Mouse (Mus musculus): Measurements from ENCODE around the gene Lrrc59. TPM values are rescaled to one million over a fixed set of nuclear protein-coding genes. Genes with fewer than 3 reads are reported as not detected.
A peak's percentile ranks its signal among the peaks of the same experiment; 100 is the strongest.
"Not testable (repeated sequence)": the region's sequence is repeated elsewhere in the genome, so short reads cannot be mapped to it uniquely, and the experiment has no call there.

Gene Lrrc59
- polyA plus RNA-seq, 1 experiment from 2014 or later: 222 TPM

DNA sequence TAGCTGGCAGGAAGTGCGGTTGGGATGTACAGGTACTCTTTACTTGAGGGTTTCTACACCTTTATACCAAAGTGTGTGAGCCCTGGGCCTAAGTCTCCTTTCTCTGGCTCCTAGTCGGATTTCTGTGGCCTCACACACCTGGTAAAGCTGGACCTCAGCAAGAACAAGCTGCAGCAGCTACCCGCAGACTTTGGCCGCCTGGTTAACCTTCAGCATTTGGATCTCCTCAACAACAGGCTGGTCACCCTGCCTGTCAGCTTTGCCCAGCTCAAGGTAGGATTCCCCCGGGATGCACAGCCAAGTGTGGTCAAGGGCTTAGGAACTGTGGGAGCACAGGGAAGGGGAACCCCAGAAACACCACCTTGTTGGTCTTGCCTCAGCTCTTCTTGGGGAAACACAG, 4.9 kb downstream of the Lrrc59 start:
- H3K4me2 ChIP-seq (replicated peaks): no peak overlapping the region
- H3K4me3 ChIP-seq: no peak overlapping the region
- no peak for ATAC-seq (ENCODE audit: insufficient number of reproducible peaks, insufficient read depth, low FRiP score, low TSS enrichment)
- peaks cover 75% of the 10 kb centered on the region for H3K36me3 ChIP-seq
- WGBS: 83% methylated on average over 5 of the region's 5 CpGs
- no peak overlapping the region for H3K27ac ChIP-seq
- H3K9ac ChIP-seq: no peak overlapping the region
- no peaks in the 10 kb centered on the region for H3K9me3 ChIP-seq
- peaks cover 8% of the 10 kb centered on the region for H3K4me1 ChIP-seq
- no peaks in the 10 kb centered on the region for H3K27me3 ChIP-seq

DNA sequence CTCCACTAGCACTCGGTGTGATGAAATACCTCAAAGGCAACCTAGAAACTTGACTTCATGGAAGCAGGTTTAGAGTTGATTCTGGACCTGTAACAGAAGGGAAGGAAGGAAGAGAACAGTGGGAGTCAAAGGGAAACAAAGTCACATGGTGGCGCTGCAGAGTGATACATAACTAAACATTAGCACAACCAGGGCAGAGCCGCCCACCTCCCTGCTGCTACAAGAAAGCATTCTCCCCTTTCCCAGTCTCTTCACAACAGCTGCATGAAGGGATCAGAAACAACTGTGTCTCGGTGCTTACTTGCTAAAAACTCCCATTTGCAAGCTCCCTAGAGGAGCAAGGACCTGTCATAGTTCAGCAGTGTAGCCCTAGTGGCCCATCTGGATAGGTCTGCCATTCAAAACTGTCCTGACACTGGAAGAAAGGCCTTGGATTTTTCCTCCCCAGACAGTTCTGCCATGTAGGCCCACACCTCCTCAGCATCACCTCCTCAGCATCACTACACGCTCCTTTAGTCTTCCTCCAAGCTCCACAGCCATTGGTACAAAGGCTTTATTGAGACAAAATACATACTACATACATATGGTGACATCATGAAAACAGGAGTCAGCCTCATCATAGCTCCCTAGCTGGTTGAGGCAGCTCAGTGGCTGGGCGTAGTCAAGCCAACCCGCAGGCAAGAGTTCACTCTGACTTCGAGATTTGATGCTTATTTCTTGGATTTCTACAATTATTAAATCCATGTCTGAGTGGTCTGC, 15.1 kb downstream of the Lrrc59 start:
- no peaks in the 10 kb centered on the region for H3K27me3 ChIP-seq
- H3K36me3 ChIP-seq: peaks cover 89% of the 10 kb centered on the region
- no peak overlapping the region for H3K9ac ChIP-seq
- no peaks in the 10 kb centered on the region for H3K9me3 ChIP-seq
- ATAC-seq (ENCODE audit: insufficient number of reproducible peaks, insufficient read depth, low FRiP score, low TSS enrichment): no peak
- H3K4me1 ChIP-seq: no peaks in the 10 kb centered on the region
- WGBS: 88% methylated on average over 8 of the region's 8 CpGs
- H3K4me3 ChIP-seq: no peak overlapping the region
- no peak overlapping the region for H3K27ac ChIP-seq
- H3K4me2 ChIP-seq (replicated peaks): no peak overlapping the region

DNA sequence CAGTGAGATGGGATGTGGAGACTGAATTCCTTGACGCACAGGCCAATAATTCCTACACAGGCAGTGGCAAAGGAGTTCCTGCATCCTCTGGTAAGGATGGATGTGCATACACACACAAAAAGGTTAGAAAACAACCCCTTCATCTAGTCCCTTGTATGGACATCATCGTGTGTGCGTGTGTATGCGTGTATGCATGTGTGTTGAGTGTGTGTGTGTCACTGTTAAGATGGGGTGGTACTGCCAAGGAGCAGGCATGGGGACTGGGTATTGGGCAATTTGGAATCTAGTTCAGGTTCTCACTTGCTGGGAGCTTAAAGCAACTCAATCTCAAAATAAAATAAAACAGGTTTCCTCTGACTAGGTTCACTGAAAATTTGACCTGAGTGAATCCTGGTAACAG, 16.9 kb downstream of the Lrrc59 start:
- Histone ChIP-seq H3K4me3 (no peak overlapping the region), H3K4me1 (no peaks in the 10 kb centered on the region), H3K9me3 (no peaks in the 10 kb centered on the region), H3K9ac (no peak overlapping the region), H3K27ac (no peak overlapping the region), H3K4me2 (replicated peaks) (no peak overlapping the region), H3K36me3 (peaks cover 86% of the 10 kb centered on the region), H3K27me3 (no peaks in the 10 kb centered on the region)
- 95% methylated on average over 4 of the region's 4 CpGs for WGBS
- no peak for ATAC-seq (ENCODE audit: insufficient number of reproducible peaks, insufficient read depth, low FRiP score, low TSS enrichment)

DNA sequence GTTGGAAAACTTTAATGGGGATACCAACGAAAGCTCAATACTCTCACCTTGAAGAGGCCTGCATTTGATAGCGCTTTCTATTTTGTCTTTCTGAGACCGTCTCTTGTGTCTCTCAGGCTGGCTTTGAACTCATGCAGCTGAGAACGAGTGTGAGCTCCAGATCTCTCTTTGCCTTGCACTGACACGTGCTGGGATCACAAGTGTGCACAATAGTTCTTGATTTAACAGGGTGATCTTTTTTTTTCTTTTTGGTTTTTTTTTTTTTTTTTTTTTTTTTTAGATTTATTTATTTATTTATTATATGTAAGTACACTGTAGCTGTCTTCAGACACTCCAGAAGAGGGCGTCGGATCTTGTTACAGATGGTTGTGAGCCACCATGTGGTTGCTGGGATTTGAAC, 21.7 kb downstream of the Lrrc59 start:
- H3K9me3 ChIP-seq; H3K27ac ChIP-seq; H3K4me1 ChIP-seq; H3K27me3 ChIP-seq; H3K9ac ChIP-seq; H3K4me3 ChIP-seq; ATAC-seq (ENCODE audit: insufficient number of reproducible peaks, insufficient read depth, low FRiP score, low TSS enrichment); H3K4me2 ChIP-seq (replicated peaks): not testable (repeated sequence)
- 91% methylated on average over 7 of the region's 7 CpGs for WGBS
- H3K36me3 ChIP-seq: peaks cover 40% of the 10 kb centered on the region

DNA sequence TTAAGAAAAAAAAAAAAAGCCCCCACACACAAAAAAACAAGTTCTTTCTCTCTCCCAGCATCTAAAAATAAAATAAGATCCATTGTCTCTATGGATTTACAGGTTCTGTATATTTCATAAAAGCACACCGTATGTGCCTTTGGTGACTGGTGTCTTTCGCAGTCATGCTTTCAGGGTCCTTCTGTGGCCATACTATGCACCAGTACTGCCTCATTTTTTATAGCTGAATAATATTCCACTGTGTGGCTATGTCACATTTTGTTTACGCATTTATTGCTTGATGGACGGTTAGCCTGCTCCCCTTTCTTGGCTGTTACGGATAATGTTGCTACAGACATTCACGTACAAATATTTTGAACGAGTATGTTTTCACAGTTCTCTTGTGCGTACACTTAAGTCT, 23.4 kb downstream of the Lrrc59 start:
- H3K4me2 ChIP-seq (replicated peaks): peak overlapping the region; percentile 53
- H3K9ac ChIP-seq: no peak overlapping the region
- no peak for ATAC-seq (ENCODE audit: insufficient number of reproducible peaks, insufficient read depth, low FRiP score, low TSS enrichment)
- peak overlapping the region; percentile 63 for H3K4me3 ChIP-seq
- peaks cover 26% of the 10 kb centered on the region for H3K36me3 ChIP-seq
- no peak overlapping the region for H3K27ac ChIP-seq
- no peaks in the 10 kb centered on the region for H3K27me3 ChIP-seq
- H3K4me1 ChIP-seq: peaks cover 7% of the 10 kb centered on the region
- H3K9me3 ChIP-seq: no peaks in the 10 kb centered on the region
- 52% methylated on average over 8 of the region's 8 CpGs for WGBS

DNA sequence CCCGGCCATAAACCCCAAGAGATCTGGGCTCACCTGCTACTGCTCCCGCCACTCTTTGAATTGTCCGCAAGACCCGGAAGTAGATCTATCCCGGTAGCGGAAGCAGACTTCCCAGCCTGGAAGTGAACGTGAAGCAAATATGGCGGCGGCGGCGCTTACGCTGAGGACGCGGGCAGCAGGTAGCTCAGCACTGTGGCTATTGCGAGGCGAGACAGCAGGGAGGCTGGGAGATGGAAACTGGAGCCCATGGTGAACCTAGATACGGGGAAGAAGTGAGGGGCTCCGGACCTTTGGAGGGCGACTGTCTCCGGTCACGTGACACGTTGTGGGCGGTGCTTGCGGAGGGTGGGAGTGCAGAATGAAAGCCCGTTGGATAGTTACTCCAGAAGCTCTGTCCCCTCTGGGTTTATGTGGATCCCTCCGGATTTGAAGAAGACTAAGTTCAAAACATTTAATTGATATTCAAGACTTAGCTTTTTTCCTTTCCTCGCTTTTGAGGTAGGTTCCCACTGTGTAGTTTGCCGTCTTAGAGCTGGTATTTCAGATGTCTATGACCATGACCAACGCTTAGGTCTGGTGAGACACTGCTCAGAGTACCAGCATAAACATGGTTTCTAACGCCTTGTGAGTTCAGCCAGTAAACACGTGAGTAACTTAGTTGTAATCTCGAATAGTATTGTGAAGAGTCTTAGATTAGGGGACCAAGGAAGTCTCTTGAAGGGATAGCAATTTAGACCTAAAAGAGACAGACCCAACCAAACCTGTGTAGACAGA, 24.3 kb downstream of the Lrrc59 start, which contains the start of the genes Mrpl27 and Eme1:
TSS of gene Mrpl27 (plus strand) at position 105 of the 774 bp plus-strand sequence.
TSS of gene Eme1 (minus strand) at position 302 of the 774 bp plus-strand sequence.
- no peaks in the 10 kb centered on the region for H3K27me3 ChIP-seq
- peak within 1 kb of the TSS; percentile 93 for H3K27ac ChIP-seq
- peak within 1 kb of the TSS; percentile 37 for H3K9ac ChIP-seq
- H3K4me1 ChIP-seq: peaks cover 7% of the 10 kb centered on the region
- peak within 1 kb of the TSS; percentile 63 for H3K4me3 ChIP-seq
- peak; percentile 79 for ATAC-seq (ENCODE audit: insufficient number of reproducible peaks, insufficient read depth, low FRiP score, low TSS enrichment)
- peaks cover 29% of the 10 kb centered on the region for H3K36me3 ChIP-seq
- peak within 1 kb of the TSS; percentile 53 for H3K4me2 ChIP-seq (replicated peaks)
- WGBS: 1% methylated on average over 32 of the region's 32 CpGs
- H3K9me3 ChIP-seq: no peaks in the 10 kb centered on the region

DNA sequence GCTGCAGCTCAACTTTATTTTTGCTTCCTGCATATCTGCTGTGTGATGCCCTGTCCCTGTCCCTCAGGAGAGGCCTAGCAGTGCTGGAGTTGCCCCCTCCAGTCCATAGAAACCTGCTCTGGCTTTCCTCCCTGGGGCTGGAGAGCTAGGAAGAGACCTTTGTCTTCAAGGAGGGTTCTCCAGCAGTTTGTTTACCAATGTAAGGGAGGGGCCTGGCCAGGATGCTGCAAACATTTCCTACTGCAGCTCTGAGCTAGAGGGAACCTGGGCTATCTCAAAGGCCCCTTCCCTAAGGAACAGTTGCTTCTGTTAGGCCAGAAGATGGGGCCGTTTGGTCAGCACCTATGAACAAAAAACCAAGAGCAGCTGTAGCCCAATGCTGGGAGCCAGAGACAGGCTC, 31.8 kb downstream of the Lrrc59 start:
- Histone ChIP-seq H3K9me3 (no peaks in the 10 kb centered on the region), H3K4me3 (no peak overlapping the region), H3K4me2 (replicated peaks) (no peak overlapping the region), H3K27ac (no peak overlapping the region), H3K4me1 (no peaks in the 10 kb centered on the region), H3K27me3 (no peaks in the 10 kb centered on the region), H3K36me3 (peaks cover 80% of the 10 kb centered on the region), H3K9ac (no peak overlapping the region)
- ATAC-seq (ENCODE audit: insufficient number of reproducible peaks, insufficient read depth, low FRiP score, low TSS enrichment): no peak
- 60% methylated on average over 1 of the region's 1 CpGs for WGBS

DNA sequence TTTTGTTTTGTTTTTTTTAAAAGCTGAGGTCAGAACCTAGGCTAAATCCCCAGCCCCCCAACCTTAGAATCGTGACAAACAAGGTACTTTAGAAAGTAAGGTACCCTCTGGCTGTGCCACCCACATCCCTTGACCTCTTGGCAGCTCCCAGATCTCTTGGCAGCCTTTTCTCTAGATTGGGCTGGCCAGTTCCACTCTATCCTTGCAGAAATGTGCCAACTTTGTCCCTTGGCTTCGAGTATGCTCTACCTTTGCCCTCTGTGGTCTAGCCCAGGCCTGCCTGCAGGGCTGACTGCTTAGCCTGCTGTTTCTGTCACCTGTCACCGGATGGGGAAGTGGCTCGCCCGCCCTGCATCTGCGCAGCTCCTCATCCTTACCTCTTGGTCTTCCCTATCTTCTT, 35.7 kb downstream of the Lrrc59 start:
- Histone ChIP-seq H3K4me3 (no peak overlapping the region), H3K36me3 (peaks cover 96% of the 10 kb centered on the region), H3K4me2 (replicated peaks) (no peak overlapping the region), H3K9ac (no peak overlapping the region), H3K4me1 (no peaks in the 10 kb centered on the region), H3K9me3 (no peaks in the 10 kb centered on the region), H3K27me3 (no peaks in the 10 kb centered on the region), H3K27ac (no peak overlapping the region)
- 95% methylated on average over 6 of the region's 6 CpGs for WGBS
- no peak for ATAC-seq (ENCODE audit: insufficient number of reproducible peaks, insufficient read depth, low FRiP score, low TSS enrichment)

DNA sequence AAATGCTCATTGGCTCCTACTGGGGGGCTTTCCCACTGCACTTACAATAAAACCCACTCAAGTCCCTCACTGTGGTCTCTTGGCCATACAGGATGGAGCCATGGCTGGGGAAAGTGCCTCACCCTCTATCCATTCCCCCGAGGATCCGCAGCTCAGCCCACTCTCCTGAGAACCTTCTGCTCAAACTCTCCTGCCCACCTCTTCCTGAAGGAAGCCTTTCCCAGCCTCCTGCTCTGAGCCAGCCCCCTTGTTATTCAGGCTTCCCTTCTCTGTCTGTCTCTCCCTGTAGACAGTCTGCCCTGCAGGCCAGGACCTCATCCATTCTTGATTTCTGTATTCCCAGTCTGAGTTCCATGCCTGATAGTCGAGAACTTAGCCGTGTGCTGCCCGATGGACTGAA, 45.4 kb downstream of the Lrrc59 start:
- Histone ChIP-seq H3K9ac (no peak overlapping the region), H3K4me2 (replicated peaks) (0 out of 2 replicates have a peak overlapping the region, but pooled peaks have one; percentile 18), H3K4me1 (peaks cover 35% of the 10 kb centered on the region), H3K27ac (no peak overlapping the region), H3K27me3 (no peaks in the 10 kb centered on the region), H3K4me3 (no peak overlapping the region), H3K9me3 (no peaks in the 10 kb centered on the region), H3K36me3 (peaks cover 7% of the 10 kb centered on the region)
- 85% methylated on average over 5 of the region's 5 CpGs for WGBS
- no peak for ATAC-seq (ENCODE audit: insufficient number of reproducible peaks, insufficient read depth, low FRiP score, low TSS enrichment)

DNA sequence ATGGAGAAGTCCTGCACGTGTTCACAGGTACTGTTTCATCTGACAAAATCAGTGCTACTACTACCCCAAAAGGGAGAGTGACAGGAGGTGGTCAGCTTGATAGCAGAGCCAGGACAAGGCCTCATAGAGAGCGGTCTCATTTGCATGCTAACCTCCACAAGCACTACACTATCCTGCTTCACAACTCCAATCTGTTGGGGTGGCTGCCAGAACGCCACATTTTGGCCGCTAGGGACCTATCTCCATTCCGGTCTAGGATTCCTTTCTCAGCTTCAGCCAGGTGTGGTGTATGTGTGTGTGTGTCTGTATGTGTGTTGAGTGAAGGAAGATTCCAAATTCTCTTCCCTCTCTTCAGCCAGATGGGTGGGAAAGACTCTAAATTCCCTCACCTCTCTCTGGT, 45.9 kb downstream of the Lrrc59 start:
- ATAC-seq (ENCODE audit: insufficient number of reproducible peaks, insufficient read depth, low FRiP score, low TSS enrichment): no peak
- Histone ChIP-seq H3K4me1 (peaks cover 35% of the 10 kb centered on the region), H3K9me3 (no peaks in the 10 kb centered on the region), H3K36me3 (peaks cover 2% of the 10 kb centered on the region), H3K27ac (no peak overlapping the region), H3K9ac (no peak overlapping the region), H3K4me3 (no peak overlapping the region), H3K27me3 (no peaks in the 10 kb centered on the region), H3K4me2 (replicated peaks) (peak overlapping the region; percentile 78)
- 82% methylated on average over 5 of the region's 5 CpGs for WGBS

DNA sequence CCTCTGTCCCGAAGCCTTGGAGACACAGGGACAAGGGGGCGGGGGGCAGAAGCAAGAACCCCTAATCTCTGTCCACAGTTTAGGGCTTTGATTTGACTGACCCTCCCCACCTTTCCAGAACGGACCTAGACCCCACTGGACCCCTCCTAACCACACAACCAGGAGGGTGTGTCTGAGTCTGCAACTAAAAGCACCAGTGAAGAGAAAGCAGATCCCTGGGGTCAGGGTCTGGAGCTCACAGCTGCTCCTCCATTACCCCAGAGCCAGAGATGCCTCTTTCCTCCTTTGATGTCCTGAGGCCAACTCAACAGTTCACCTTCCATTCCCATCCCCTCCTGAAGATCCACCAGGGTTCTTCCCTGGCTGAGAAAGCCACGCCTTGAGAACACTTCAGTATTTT, 46.7 kb downstream of the Lrrc59 start:
- Histone ChIP-seq H3K4me2 (replicated peaks) (peak overlapping the region; percentile 78), H3K4me1 (peaks cover 35% of the 10 kb centered on the region), H3K36me3 (no peaks in the 10 kb centered on the region), H3K4me3 (peak overlapping the region; percentile 95), H3K27me3 (no peaks in the 10 kb centered on the region), H3K9ac (peak overlapping the region; percentile 97), H3K9me3 (no peaks in the 10 kb centered on the region), H3K27ac (peak overlapping the region; percentile 96; the same call in 1 of the 2 replicates)
- ATAC-seq (ENCODE audit: insufficient number of reproducible peaks, insufficient read depth, low FRiP score, low TSS enrichment): 0 out of 2 replicates have a peak, but pooled peaks have one; percentile 8
- 47% methylated on average over 4 of the region's 4 CpGs for WGBS
